Mouse (Mus musculus): ENCODE measurements around the gene Ccl24.
A peak's percentile ranks its signal among the peaks of the same experiment; 100 is the strongest.

Ccl24 gene

DNA sequence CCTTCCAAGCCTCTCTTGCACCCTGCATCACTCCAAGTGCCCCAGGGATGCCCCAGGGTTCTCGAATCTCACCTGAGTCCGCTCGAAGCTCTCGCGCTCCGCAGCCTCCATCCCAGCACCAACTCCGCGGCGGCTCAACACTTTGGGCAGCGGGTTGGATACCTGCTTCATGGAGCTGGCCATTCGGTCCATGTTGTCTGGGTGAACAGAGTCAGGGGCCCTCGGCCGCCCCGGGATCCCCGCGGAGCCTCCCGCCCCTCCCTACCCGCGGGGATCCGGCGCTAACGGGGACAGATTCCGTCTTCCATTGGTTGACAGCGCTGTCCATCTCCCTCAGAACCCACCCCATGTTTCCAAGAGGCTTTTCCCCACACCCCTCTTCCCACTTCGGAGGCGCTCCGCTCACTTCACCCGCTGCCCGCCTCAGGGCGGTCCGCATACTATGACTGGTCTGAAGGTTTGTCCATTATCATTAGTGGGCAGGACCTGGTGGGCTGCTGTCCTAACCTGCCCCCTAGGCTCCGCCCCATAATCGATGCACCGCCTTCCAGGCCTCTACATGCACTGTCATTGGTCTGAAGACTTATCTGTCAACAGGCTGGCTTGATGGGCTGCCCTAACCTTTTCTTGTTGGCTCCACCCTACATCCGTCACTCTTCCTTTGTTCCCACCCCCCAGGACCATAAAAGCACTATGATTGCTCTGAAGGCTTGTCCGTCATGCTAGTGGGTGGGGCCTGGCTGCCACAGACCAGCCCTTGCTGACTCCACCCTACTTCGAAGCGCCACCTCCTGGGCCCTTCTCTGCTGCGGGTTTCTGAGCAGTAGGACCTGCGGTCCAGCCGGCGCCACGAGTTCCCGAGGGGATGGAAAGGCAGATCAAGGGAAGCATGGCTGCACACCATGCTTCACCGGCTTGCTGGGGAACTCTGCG, 27.7 kb downstream of the Ccl24 start, which contains the start of gene Hip1:
Gene Hip1, minus strand, starts transcription at position 256 of the 933 bp plus-strand sequence.
- DNase-seq (ENCODE audit: low spot score), result peak; percentile 81

- no peak for DNase-seq (ENCODE audit: low spot score)
Measured at GRCm38 (mm10) chr5:135544032-135544558, 28.8 kb downstream of the Ccl24 start.

GRCm38 (mm10) chr5:135537794-135538214, 35.0 kb downstream of the Ccl24 start:
- peak; percentile 30 for DNase-seq (ENCODE audit: low spot score)

DNA sequence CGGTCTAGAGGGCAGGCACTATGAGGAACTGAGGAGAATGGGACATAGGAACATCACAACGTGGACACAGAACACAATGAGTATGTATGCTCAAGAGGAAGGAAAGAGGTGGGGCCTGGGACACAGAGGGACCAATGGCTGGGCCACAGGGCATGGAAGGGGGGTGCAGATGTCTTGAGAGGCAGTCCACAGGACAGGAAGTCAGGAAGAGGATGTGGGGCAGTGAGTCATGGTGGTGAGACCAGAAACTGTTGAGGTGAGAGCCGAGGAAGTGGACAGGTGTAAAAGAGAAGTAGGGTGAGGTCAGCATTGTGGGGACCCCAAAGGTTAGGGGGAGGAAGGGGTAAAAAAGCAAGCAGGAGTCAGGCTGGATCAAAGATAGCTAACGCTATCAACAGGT, 35.5 kb downstream of the Ccl24 start:
- DNase-seq (ENCODE audit: low spot score), result peak; percentile 31

DNA sequence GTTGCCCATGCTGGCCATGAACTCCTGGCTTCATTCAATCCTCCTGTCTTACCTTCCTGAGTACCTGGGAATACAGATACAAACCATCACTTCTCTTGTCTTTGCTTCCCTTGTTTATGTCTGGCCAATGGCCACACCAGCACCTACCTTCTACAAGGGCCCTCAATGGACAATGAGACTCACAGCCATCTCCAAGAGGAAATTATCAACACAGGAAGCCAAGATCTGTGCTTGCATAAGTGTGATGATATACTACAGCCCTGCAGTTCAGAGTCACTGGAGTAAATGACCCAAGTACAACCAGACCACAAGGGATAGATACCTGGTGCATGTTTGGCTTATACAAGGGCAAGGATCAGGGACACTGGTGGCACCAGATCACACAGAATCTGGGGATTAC, 37.0 kb downstream of the Ccl24 start:
- no peak for DNase-seq (ENCODE audit: low spot score)

DNA sequence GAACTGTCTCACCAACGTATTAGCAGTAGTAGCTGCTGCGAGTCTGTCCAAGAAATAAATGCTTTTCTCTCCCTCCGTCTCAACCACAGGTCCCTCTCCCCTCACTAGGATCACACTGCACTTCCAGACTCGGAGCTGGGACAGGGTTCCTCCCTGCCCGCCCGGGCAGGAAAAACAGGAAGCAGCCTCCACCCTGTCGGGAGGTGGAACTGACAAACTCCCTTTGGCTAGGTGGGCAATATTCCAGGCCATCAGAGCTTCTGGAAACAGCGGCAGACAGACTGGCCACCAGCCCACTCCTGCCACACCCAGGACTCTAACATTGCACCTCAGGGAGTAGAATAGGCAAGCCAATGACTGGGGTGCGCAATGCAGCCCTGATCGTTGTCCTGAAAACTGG, 39.4 kb downstream of the Ccl24 start:
- no peak for DNase-seq (ENCODE audit: low spot score)

- no peak for DNase-seq (ENCODE audit: low spot score)
Measured at GRCm38 (mm10) chr5:135531306-135531845, 41.5 kb downstream of the Ccl24 start.

DNA sequence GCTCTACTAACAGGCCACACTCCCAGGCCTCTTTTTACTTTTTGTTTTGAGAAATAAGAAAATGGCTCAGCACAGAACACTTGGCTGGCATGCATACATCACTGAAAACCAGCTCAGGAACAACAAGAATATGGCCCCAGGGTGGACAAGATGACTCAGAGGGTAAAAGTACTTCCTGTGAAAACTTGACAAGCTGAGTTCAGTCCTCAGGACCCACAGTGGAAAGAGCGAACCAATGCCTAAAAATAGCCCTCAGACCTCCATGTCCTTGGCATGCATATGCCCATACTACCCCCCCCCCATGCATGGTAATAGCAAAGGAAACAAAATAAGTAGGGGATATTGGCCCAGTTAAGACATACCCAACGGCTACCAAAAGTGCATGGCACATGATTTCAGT, 42.9 kb downstream of the Ccl24 start:
- DNase-seq (ENCODE audit: low spot score), result no peak

GRCm38 (mm10) chr5:135529310-135529709, 43.5 kb downstream of the Ccl24 start:
- DNase-seq (ENCODE audit: low spot score), result no peak

GRCm38 (mm10) chr5:135527986-135528385, 44.9 kb downstream of the Ccl24 start:
- no peak for DNase-seq (ENCODE audit: low spot score)

DNA sequence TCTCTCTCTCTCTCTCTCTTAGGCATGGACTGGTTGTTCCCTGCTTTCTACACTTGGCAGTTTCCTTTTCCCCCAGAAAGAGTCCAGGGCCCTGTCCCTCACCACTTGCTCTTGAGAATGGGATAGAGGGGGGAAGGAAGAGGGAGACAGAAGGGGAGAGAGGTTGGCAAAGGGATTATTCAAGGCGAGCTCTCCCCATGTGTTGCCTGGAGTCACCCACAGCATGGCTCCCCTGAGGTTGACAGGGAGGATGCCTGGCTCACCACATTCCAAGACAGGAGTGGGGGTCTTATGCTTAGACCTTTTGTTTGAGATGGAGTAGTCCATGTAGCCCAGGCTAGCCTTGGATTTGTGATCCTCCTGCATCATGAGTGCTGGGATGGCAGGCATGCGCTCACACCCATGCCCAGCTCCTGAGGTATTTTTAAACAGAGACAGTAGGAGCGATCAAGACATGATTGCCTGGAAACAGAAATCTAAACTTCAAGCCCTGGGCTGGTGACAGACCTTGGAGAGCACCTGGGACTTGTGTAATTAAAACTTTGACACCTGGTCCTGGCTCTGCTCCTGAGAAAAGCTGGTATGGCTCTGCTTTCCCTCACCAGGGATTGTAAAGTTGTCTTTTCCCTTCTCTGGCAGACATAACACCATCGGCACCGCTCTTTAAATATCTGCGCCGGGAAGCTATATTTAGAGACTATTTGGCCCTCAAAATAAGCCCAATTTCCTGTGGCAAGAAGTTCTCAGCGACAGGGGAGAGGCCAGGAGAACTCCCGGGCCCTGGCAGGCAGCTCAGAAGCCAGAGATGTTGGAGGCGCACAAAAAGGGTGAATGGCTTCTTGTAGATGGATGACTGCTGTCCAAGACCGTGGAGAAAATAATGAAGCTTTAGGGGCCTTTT, 47.9 kb downstream of the Ccl24 start:
- no peak for DNase-seq (ENCODE audit: low spot score)

DNA sequence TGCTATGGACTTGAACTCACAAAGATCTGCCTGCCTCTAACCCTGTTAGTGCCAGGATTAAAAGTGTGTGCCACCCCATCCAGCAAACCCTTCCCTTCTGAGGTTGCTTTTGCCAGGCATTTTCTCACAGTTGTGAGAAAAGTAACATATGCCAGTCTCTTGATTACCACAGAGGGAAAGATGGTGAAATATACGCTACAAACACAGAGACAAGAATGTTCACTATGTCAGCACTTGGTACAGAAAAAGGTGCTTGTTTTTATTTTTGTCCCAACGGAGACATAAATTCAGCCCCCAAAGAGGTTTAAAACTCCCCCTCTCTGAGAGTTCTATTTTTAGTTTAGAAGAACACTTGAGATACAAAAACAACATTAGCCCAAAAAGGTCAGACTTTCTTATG, 48.8 kb downstream of the Ccl24 start:
- DNase-seq (ENCODE audit: low spot score), result no peak

- DNase-seq (ENCODE audit: low spot score), result no peak
Measured at GRCm38 (mm10) chr5:135522111-135522722, 50.6 kb downstream of the Ccl24 start.

Measured in spleen, adult 12 weeks (tissue).